Mouse (Mus musculus) stomach, postnatal 0 days (tissue): ENCODE results near the gene Rabgap1l. TPM values are rescaled to one million over a fixed set of nuclear protein-coding genes. Genes with fewer than 3 reads are reported as not detected.

Experiments
- ATAC-seq: fragments of 200-750 bp; cut with Nextera tagmentation; 2 replicates; pipeline ENCODE4 v1.8.0; 2017; ENCODE audit not compliant: low FRiP score, low TSS enrichment
- DNase-seq: peaks from one replicate; pipeline ENCODE4 v3.0.0-alpha.2; 2016; ENCODE audit warnings: low spot score
- H3K27ac ChIP-seq: fragments of 300-500 bp; sonication (generic); replicated peaks from 2 replicates; pipeline ENCODE4 v1.5.1; 2014; ENCODE audit warnings: mild to moderate bottlenecking, control low read depth
- H3K27me3 ChIP-seq: fragments of 300-500 bp; sonication (generic); 2 replicates; pipeline ENCODE4 v1.6.1; 2014; ENCODE audit warnings: low read length; ENCODE audit not compliant: control insufficient read depth, insufficient read depth
- H3K36me3 ChIP-seq: fragments of 300-500 bp; sonication (generic); 2 replicates; pipeline ENCODE4 v1.6.1; 2014; ENCODE audit warnings: low read length, mixed read lengths; ENCODE audit not compliant: control insufficient read depth, insufficient read depth
- H3K4me1 ChIP-seq: fragments of 300-500 bp; sonication (generic); replicated peaks from 2 replicates; pipeline ENCODE4 v1.6.1; 2014; ENCODE audit warnings: antibody characterized with exemption; ENCODE audit not compliant: control insufficient read depth, insufficient read depth
- H3K4me2 ChIP-seq: fragments of 300-500 bp; sonication (generic); replicated peaks from 2 replicates; pipeline ENCODE4 v1.6.1; 2014; ENCODE audit warnings: low read depth, mild to moderate bottlenecking, control low read depth, moderate library complexity
- H3K4me3 ChIP-seq: fragments of 300-500 bp; sonication (generic); 2 replicates; pipeline ENCODE4 v1.5.1; 2014; ENCODE audit warnings: low read depth, low read length, control low read depth
- H3K9ac ChIP-seq: fragments of 300-500 bp; sonication (generic); 2 replicates; pipeline ENCODE4 v1.6.1; 2014; ENCODE audit warnings: mild to moderate bottlenecking, low read length, control low read depth, mixed read lengths
- H3K9me3 ChIP-seq: fragments of 300-500 bp; sonication (generic); 2 replicates; pipeline ENCODE4 v1.6.1; 2016; ENCODE audit warnings: low read length; ENCODE audit not compliant: control insufficient read depth
- CTCF ChIP-seq: IDR thresholded peaks from 2 replicates; pipeline ENCODE4 v1.5.1; 2016; ENCODE audit warnings: antibody characterized with exemption, low read depth, mild to moderate bottlenecking, moderate library complexity
- EP300 ChIP-seq: optimal IDR thresholded peaks from 2 replicates; pipeline ENCODE3; 2016; ENCODE audit warnings: antibody characterized with exemption
- WGBS: fragments of 180-500 bp; shearing (Covaris S2); extraction: QIAGEN DNeasy Blood & Tissue Kit; methylation state at CpG from one replicate; pipeline ENCODE4 v1.1.7; 2014; 5-methylcytosine and 5-hydroxymethylcytosine counted together
- polyA plus RNA-seq: library from polyadenylated mRNA; unstranded; fragments of >200 nt; fragmentation: Nextera tagmentation; extraction: Ambion mirVana; gene quantifications from 2 replicates; pipeline ENCODE4 v1.2.1, GENCODE M21; 2015

Rabgap1l gene
- polyA plus RNA-seq, 1 experiment from 2014 or later, result 19.6 TPM

- H3K4me1 ChIP-seq, result no peaks in the 10 kb centered on the region
- no peaks in the 10 kb centered on the region for H3K27me3 ChIP-seq
- H3K27ac ChIP-seq, result no peak overlapping the region
- no peak for TF ChIP-seq EP300
- no peak for TF ChIP-seq CTCF
- H3K9ac ChIP-seq, result no peak overlapping the region
- H3K4me3 ChIP-seq, result no peak overlapping the region
- no peak overlapping the region for H3K4me2 ChIP-seq
- H3K9me3 ChIP-seq, result no peaks in the 10 kb centered on the region
- no peak for DNase-seq
- 82% methylated on average over 1 of the region's 1 CpGs for WGBS
- no peaks in the 10 kb centered on the region for H3K36me3 ChIP-seq
- no peak for ATAC-seq
Measured at GRCm38 (mm10) chr1:160295323-160295722, 497.7 kb downstream of the Rabgap1l start.

GRCm38 (mm10) chr1:160293488-160293887 is 499.5 kb downstream of the Rabgap1l start:
- no peak overlapping the region for H3K4me2 ChIP-seq
- H3K27me3 ChIP-seq, result no peaks in the 10 kb centered on the region
- WGBS, result 74% methylated on average over 3 of the region's 3 CpGs
- H3K9me3 ChIP-seq, result no peaks in the 10 kb centered on the region
- TF ChIP-seq EP300, result no peak
- DNase-seq (no peak), ATAC-seq (no peak)
- H3K4me3 ChIP-seq, result no peak overlapping the region
- H3K27ac ChIP-seq, result no peak overlapping the region
- no peaks in the 10 kb centered on the region for H3K36me3 ChIP-seq
- H3K9ac ChIP-seq, result no peak overlapping the region
- H3K4me1 ChIP-seq, result no peaks in the 10 kb centered on the region

DNA sequence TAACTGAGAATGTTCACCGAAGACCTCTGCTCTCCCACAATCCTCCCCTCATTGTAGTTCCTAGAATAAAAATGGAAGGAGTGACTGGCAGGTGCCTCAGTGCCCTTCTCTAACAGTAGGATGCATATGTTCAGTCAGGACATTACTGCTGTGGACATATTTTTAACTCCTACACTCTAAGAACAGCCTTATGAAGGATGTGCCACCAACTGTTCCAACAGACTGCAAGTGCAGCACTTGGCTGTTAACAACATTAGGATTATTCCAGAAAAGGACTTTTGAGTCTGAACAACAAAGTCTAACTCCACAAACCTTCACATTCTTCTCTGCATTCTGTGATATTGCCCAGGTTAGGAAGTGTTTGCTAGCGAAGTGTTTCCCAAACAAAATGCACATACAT is 501.0 kb downstream of the Rabgap1l start:
- Histone ChIP-seq H3K9ac (no peak overlapping the region), H3K36me3 (no peaks in the 10 kb centered on the region), H3K27me3 (no peaks in the 10 kb centered on the region), H3K9me3 (no peaks in the 10 kb centered on the region), H3K4me3 (no peak overlapping the region), H3K27ac (no peak overlapping the region), H3K4me2 (no peak overlapping the region), H3K4me1 (no peaks in the 10 kb centered on the region)
- no peak for DNase-seq
- no peak for ATAC-seq
- 92% methylated on average over 2 of the region's 2 CpGs for WGBS
- TF ChIP-seq CTCF (no peak), EP300 (no peak)

- H3K4me2 ChIP-seq, result no peak overlapping the region
- H3K27me3 ChIP-seq, result no peaks in the 10 kb centered on the region
- no peaks in the 10 kb centered on the region for H3K36me3 ChIP-seq
- H3K9me3 ChIP-seq, result no peaks in the 10 kb centered on the region
- H3K27ac ChIP-seq, result no peak overlapping the region
- no peak for TF ChIP-seq CTCF
- no peak for TF ChIP-seq EP300
- H3K4me3 ChIP-seq, result no peak overlapping the region
- 41% methylated on average over 9 of the region's 9 CpGs for WGBS
- ATAC-seq, result no peak; the same call in 1 of the 2 replicates
- no peaks in the 10 kb centered on the region for H3K4me1 ChIP-seq
- no peak overlapping the region for H3K9ac ChIP-seq
- no peak for DNase-seq
Measured at GRCm38 (mm10) chr1:160290242-160290641, 502.8 kb downstream of the Rabgap1l start.

DNA sequence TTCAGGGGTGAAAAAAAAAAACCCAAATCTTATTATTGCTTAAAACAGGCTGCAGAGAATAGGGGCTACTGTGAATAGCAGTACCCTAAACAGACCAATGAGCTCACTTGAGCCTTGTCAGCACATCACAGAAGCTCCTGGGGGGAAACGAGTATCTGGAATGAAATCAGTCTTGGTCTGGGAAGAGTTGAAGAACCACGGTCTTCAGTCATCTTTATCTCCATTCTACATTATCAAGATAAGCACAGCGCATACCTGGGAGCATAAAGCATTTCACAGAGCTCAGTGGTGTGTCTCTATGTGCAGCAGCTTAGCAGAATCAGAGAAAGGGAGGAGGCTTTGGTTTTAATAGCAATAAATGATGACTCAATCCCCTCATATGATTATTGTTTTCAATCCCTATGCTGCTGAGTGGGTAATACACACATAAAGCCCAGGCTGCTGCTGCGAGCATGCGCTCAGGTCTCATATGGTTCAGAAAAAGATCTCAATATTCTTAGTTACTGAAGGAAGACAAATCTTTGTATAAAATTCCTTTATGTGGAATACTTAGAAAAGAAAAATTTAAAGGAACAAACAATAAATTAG is 505.9 kb downstream of the Rabgap1l start:
- ATAC-seq (no peak), DNase-seq (no peak)
- Histone ChIP-seq H3K27me3 (no peaks in the 10 kb centered on the region), H3K4me2 (no peak overlapping the region), H3K9ac (no peak overlapping the region), H3K9me3 (no peaks in the 10 kb centered on the region), H3K36me3 (no peaks in the 10 kb centered on the region), H3K4me1 (no peaks in the 10 kb centered on the region), H3K27ac (no peak overlapping the region), H3K4me3 (no peak overlapping the region)
- TF ChIP-seq EP300, result no peak
- no peak for TF ChIP-seq CTCF
- 48% methylated on average over 5 of the region's 5 CpGs for WGBS

DNA sequence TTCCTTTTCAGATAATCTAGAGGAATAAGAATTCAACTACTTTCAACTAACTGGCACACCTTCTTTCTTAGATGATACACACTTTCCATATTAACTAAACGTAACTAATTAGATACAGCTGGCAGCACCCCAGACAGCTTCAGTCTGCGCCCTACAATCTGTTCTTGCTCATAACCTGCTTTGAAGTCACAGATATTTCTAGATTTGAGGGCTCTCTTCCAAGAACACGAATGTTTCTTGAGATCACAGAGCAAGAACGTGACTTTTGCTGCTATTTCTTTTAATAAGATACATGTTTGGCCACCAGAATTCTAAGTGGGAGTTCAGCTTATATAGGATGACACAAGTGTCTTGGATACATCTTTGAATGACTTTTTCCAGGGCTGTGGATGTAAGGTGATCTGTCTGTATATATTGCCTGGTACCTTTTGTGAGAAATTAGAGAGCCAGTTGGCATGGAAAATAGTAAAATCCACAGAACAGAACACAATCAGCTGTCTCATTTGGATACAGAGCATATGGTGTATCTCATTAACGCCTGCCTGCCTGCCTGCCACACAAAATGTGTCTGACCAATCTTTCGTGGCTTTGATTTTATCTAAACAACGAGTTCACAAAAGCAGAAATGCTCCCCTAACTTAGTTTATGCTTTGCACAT is 506.5 kb downstream of the Rabgap1l start:
- WGBS, result 43% methylated on average over 7 of the region's 7 CpGs
- Histone ChIP-seq H3K4me2 (no peak overlapping the region), H3K27me3 (no peaks in the 10 kb centered on the region), H3K9ac (no peak overlapping the region), H3K4me1 (no peaks in the 10 kb centered on the region), H3K4me3 (no peak overlapping the region), H3K36me3 (no peaks in the 10 kb centered on the region), H3K9me3 (no peaks in the 10 kb centered on the region), H3K27ac (no peak overlapping the region)
- no peak for DNase-seq
- TF ChIP-seq EP300, result no peak
- TF ChIP-seq CTCF, result no peak
- ATAC-seq, result no peak
